Comparison of ENCODE assay signal across 7 mouse cellular contexts in genomic region chr3:98336661-98337654, GRCm38 (mm10). TPM values are rescaled to one million over a fixed set of nuclear protein-coding genes. Genes with fewer than 3 reads are reported as not detected.
A peak's percentile ranks its signal among the peaks of the same experiment; 100 is the strongest.
DNase-seq lines count a peak whose midpoint lies in the region; ATAC-seq lines count a peak whose summit lies in the region.

No protein-coding gene starts in this region.

- H3K9ac ChIP-seq in hindbrain, embryonic 15.5 days = no peak overlapping the region
- no peak overlapping the region; the same call in 1 of the 2 replicates for H3K9ac ChIP-seq in midbrain, embryonic 13.5 days (replicated peaks)

- no peaks in the 10 kb centered on the region for H3K9me3 ChIP-seq in hindbrain, embryonic 15.5 days
- H3K9me3 ChIP-seq in midbrain, embryonic 13.5 days = no peaks in the 10 kb centered on the region

- WGBS in hindbrain, embryonic 15.5 days = 44% methylated on average over 22 of the region's 22 CpGs
- WGBS in midbrain, embryonic 13.5 days = 62% methylated on average over 22 of the region's 22 CpGs

- 0 out of 2 replicates have a peak, but pooled peaks cover 3% of the 10 kb centered on the region for H3K36me3 ChIP-seq in hindbrain, embryonic 15.5 days
- H3K36me3 ChIP-seq in midbrain, embryonic 13.5 days = peaks cover 14% of the 10 kb centered on the region

- 0 out of 2 replicates have a peak overlapping the region, but pooled peaks have one; percentile 25 for H3K27ac ChIP-seq in hindbrain, embryonic 15.5 days (replicated peaks)
- H3K27ac ChIP-seq in midbrain, embryonic 13.5 days = peak overlapping the region; percentile 30; the same call in 1 of the 2 replicates

- H3K4me1 ChIP-seq in hindbrain, embryonic 15.5 days (replicated peaks) = peaks cover 42% of the 10 kb centered on the region
- H3K4me1 ChIP-seq in midbrain, embryonic 13.5 days (replicated peaks) = peaks cover 44% of the 10 kb centered on the region

- peak; percentile 53 for DNase-seq in MN1 (ENCODE audit: low spot score)
- DNase-seq in embryo, embryonic 11 days = peak; percentile 66
- DNase-seq in gastrocnemius, postnatal 14 days = no peak
- DNase-seq in cerebellum, postnatal 25 days = no peak
- DNase-seq in Muller cell, postnatal 12 days (ENCODE audit: inconsistent ontology term) = no peak

- peak overlapping the region; percentile 6; the same call in 1 of the 2 replicates for H3K4me3 ChIP-seq in hindbrain, embryonic 15.5 days
- H3K4me3 ChIP-seq in midbrain, embryonic 13.5 days (replicated peaks) = peak overlapping the region; percentile 53; the same call in 1 of the 2 replicates

- no peaks in the 10 kb centered on the region for H3K27me3 ChIP-seq in hindbrain, embryonic 15.5 days
- 0 out of 2 replicates have a peak, but pooled peaks cover 7% of the 10 kb centered on the region for H3K27me3 ChIP-seq in midbrain, embryonic 13.5 days

- intact Hi-C loops in gastrocnemius, postnatal 14 days (cut with DNase I; ENCODE audit: low total_unique reads) = no loop called here

- H3K4me2 ChIP-seq in hindbrain, embryonic 15.5 days = peak overlapping the region; percentile 99
- peak overlapping the region; percentile 89 for H3K4me2 ChIP-seq in midbrain, embryonic 13.5 days (replicated peaks)

- ATAC-seq in hindbrain, embryonic 15.5 days (ENCODE audit: low FRiP score, low read depth) = peak; percentile 46; the same call in 1 of the 2 replicates
- no peak for ATAC-seq in midbrain, embryonic 13.5 days

RNA-seq across cellular contexts. Expression of gene Phgdh, which starts 2.8 kb away (rescaled TPM):
- polyA plus RNA-seq in hindbrain, embryonic 15.5 days (2015; fragmentation: Nextera tagmentation; extraction: Ambion mirVana) = 179 and 188 TPM in 2 replicates
- polyA plus RNA-seq in midbrain, embryonic 13.5 days (2015; fragmentation: Nextera tagmentation; extraction: Ambion mirVana) = 170 and 190 TPM in 2 replicates
- total RNA-seq in gastrocnemius, postnatal 14 days (2021) = 1 to 10 TPM; 5.7 to 7.0 TPM

RNA-seq across cellular contexts. Expression of gene Zfp697, which starts 45.3 kb away (rescaled TPM):
- 14.7 and 17.3 TPM in 2 replicates for polyA plus RNA-seq in hindbrain, embryonic 15.5 days (2015; fragmentation: Nextera tagmentation; extraction: Ambion mirVana)
- 15.4 and 15.7 TPM in 2 replicates for polyA plus RNA-seq in midbrain, embryonic 13.5 days (2015; fragmentation: Nextera tagmentation; extraction: Ambion mirVana)
- 1 to 10 TPM; 1.2 to 1.3 TPM for total RNA-seq in gastrocnemius, postnatal 14 days (2021)

RNA-seq across cellular contexts. Expression of gene Hmgcs2, which starts 56.7 kb away (rescaled TPM):
- polyA plus RNA-seq in hindbrain, embryonic 15.5 days (2015; fragmentation: Nextera tagmentation; extraction: Ambion mirVana) = 21.1 and 22.7 TPM in 2 replicates
- 8.1 and 9.6 TPM in 2 replicates for polyA plus RNA-seq in midbrain, embryonic 13.5 days (2015; fragmentation: Nextera tagmentation; extraction: Ambion mirVana)
- total RNA-seq in gastrocnemius, postnatal 14 days (2021) = 1 to 10 TPM; 2.1 to 2.3 TPM

Comparison
In these comparisons a context has a peak if more than half of its experiments do, and no peak if none do; other contexts are left out.
1. DNase-seq: peak in MN1 (single experiment) and embryo, embryonic 11 days (single experiment); none in gastrocnemius, postnatal 14 days (single experiment), cerebellum, postnatal 25 days (0 of 2) and Muller cell, postnatal 12 days (single experiment).